Mouse (Mus musculus) lung, adult 2 months (tissue): ENCODE results near the gene Tbc1d2.

ENCODE experiments used
- CTCF ChIP-seq: fragments of 200-500 bp; IDR thresholded peaks from 2 replicates; pipeline ENCODE4 v1.5.1; 2011; ENCODE audit warnings: mild to moderate bottlenecking, low read length, control low read depth; ENCODE audit not compliant: insufficient read depth
- POLR2A ChIP-seq: fragments of 200-500 bp; IDR thresholded peaks from 2 replicates; pipeline ENCODE4 v1.6.1; 2011; ENCODE audit warnings: low read depth, mild to moderate bottlenecking, control low read depth, low read length, borderline replicate concordance; ENCODE audit errors: extremely low read depth

DNA sequence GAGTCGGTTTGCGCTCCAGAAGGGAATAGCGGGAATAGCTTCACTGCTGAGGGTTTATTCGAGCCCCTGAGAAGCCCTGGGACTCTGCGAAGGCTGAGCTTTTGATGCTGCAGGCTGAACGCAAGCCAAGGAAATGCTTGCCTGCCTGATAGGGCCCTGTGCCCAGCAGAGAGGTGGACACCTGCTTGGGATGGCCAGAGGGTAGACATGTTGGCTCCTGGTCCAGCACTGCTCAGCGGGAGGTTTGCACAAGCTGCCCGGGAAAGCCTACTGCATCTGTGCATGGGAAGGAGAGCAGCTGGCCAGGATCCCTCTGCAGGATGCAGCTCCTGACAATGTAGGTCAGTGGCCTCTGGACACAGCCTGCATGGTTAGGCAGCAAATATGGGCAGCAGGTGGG lies 40.6 kb upstream of the Tbc1d2 start:
- TF ChIP-seq POLR2A (no peak), CTCF (no peak)
